Comparison of ENCODE assay signal across 8 mouse cellular contexts in genomic region chr1:95314229-95314555, GRCm38 (mm10). TPM values are rescaled to one million over a fixed set of nuclear protein-coding genes. Genes with fewer than 3 reads are reported as not detected.
A peak's percentile ranks its signal among the peaks of the same experiment; 100 is the strongest.
DNase-seq lines count a peak whose midpoint lies in the region; ATAC-seq and TF ChIP-seq lines count a peak whose summit lies in the region.

No protein-coding gene starts in this region.

- H3K27me3 ChIP-seq in kidney, embryonic 14.5 days (ENCODE audit: control insufficient read depth, insufficient read depth, low read length), result no peaks in the 10 kb centered on the region
- H3K27me3 ChIP-seq in ES-Bruce4 (ENCODE audit: control insufficient read depth, insufficient read depth, low read length, poor library complexity, severe bottlenecking), result no peaks in the 10 kb centered on the region
- H3K27me3 ChIP-seq in hindbrain, embryonic 15.5 days, result no peaks in the 10 kb centered on the region
- H3K27me3 ChIP-seq in midbrain, embryonic 15.5 days (replicated peaks), result no peaks in the 10 kb centered on the region

- H3K27ac ChIP-seq in kidney, embryonic 14.5 days (ENCODE audit: low read depth, low read length), result 0 out of 2 replicates have a peak overlapping the region, but pooled peaks have one; percentile 30
- H3K27ac ChIP-seq in ES-Bruce4 (ENCODE audit: insufficient read depth, low read length), result no peak overlapping the region
- peak overlapping the region; percentile 94 for H3K27ac ChIP-seq in hindbrain, embryonic 15.5 days (replicated peaks)
- peak overlapping the region; percentile 85 for H3K27ac ChIP-seq in midbrain, embryonic 15.5 days

- H3K4me3 ChIP-seq in kidney, embryonic 14.5 days (ENCODE audit: low read length), result peak overlapping the region; percentile 85
- H3K4me3 ChIP-seq in ES-Bruce4 (ENCODE audit: low read depth, low read length), result peak overlapping the region; percentile 68
- peak overlapping the region; percentile 99 for H3K4me3 ChIP-seq in hindbrain, embryonic 15.5 days
- peak overlapping the region; percentile 98 for H3K4me3 ChIP-seq in midbrain, embryonic 15.5 days

- H3K36me3 ChIP-seq in kidney, embryonic 14.5 days (ENCODE audit: control insufficient read depth, insufficient read depth, low read length), result no peaks in the 10 kb centered on the region
- H3K36me3 ChIP-seq in ES-Bruce4 (ENCODE audit: control insufficient read depth, insufficient read depth, low read length, poor library complexity, severe bottlenecking), result no peaks in the 10 kb centered on the region
- no peaks in the 10 kb centered on the region for H3K36me3 ChIP-seq in hindbrain, embryonic 15.5 days
- H3K36me3 ChIP-seq in midbrain, embryonic 15.5 days (replicated peaks), result no peaks in the 10 kb centered on the region

- no peak for TF ChIP-seq POLR2A in ES-Bruce4 (IDR thresholded peaks at IDR 0.05; ENCODE audit: insufficient read depth, low read length)

- peak overlapping the region; percentile 83 for H3K9ac ChIP-seq in kidney, embryonic 14.5 days (ENCODE audit: low read depth, low read length)
- peak overlapping the region; percentile 52 for H3K9ac ChIP-seq in ES-Bruce4 (ENCODE audit: low read depth, poor library complexity, severe bottlenecking)
- H3K9ac ChIP-seq in hindbrain, embryonic 15.5 days, result peak overlapping the region; percentile 91
- H3K9ac ChIP-seq in midbrain, embryonic 15.5 days, result peak overlapping the region; percentile 97

- ATAC-seq in kidney, embryonic 14.5 days (ENCODE audit: low FRiP score, low TSS enrichment), result no peak; the same call in 1 of the 2 replicates
- ATAC-seq in hindbrain, embryonic 15.5 days (ENCODE audit: low FRiP score, low read depth), result no peak
- no peak for ATAC-seq in midbrain, embryonic 15.5 days (replicated peaks)

- peaks cover 7% of the 10 kb centered on the region; the same call in 1 of the 2 replicates for H3K4me1 ChIP-seq in kidney, embryonic 14.5 days (ENCODE audit: control insufficient read depth, insufficient read depth, low read length)
- no peaks in the 10 kb centered on the region for H3K4me1 ChIP-seq in ES-Bruce4 (ENCODE audit: control insufficient read depth, insufficient read depth, low read length)
- peaks cover 20% of the 10 kb centered on the region for H3K4me1 ChIP-seq in hindbrain, embryonic 15.5 days (replicated peaks)
- peaks cover 20% of the 10 kb centered on the region for H3K4me1 ChIP-seq in midbrain, embryonic 15.5 days

- no peaks in the 10 kb centered on the region for H3K9me3 ChIP-seq in kidney, embryonic 14.5 days (ENCODE audit: control insufficient read depth, low read length)
- no peaks in the 10 kb centered on the region for H3K9me3 ChIP-seq in ES-Bruce4 (replicated peaks; ENCODE audit: control insufficient read depth, insufficient read depth, low read length, poor library complexity, severe bottlenecking)
- H3K9me3 ChIP-seq in hindbrain, embryonic 15.5 days, result no peaks in the 10 kb centered on the region
- no peaks in the 10 kb centered on the region for H3K9me3 ChIP-seq in midbrain, embryonic 15.5 days

- TF ChIP-seq EP300 in ES-Bruce4 (IDR thresholded peaks at IDR 0.05; ENCODE audit: insufficient read depth, low read depth, low read length), result no peak

- no peak for TF ChIP-seq CTCF in ES-Bruce4 (IDR thresholded peaks at IDR 0.05; ENCODE audit: low read depth, low read length)

- 0% methylated on average over 6 of the region's 6 CpGs for WGBS in kidney, embryonic 14.5 days
- WGBS in hindbrain, embryonic 15.5 days, result under 1% methylated on average over 6 of the region's 6 CpGs
- 1% methylated on average over 6 of the region's 6 CpGs for WGBS in midbrain, embryonic 15.5 days

- no peak for DNase-seq in kidney, adult 8-10 months
- DNase-seq in c-Kit-negative CD71-positive TER-119-positive erythroid progenitor cells, embryonic 14.5 days (ENCODE audit: low read depth, low spot score), result peak; percentile 6
- no peak for DNase-seq in thymus, postnatal 10 days (ENCODE audit: low spot score in 2 of 2)
- no peak for DNase-seq in urinary bladder, postnatal 25 days (ENCODE audit: low spot score)

- peak overlapping the region; percentile 89 for H3K4me2 ChIP-seq in kidney, embryonic 14.5 days (replicated peaks; ENCODE audit: low read depth, low read length)
- peak overlapping the region; percentile 86 for H3K4me2 ChIP-seq in hindbrain, embryonic 15.5 days
- H3K4me2 ChIP-seq in midbrain, embryonic 15.5 days, result peak overlapping the region; percentile 95

RNA-seq across cellular contexts. Expression of gene Fam174a, which starts 0.8 kb away (rescaled TPM):
- 25.1 and 31.4 TPM in 2 replicates for polyA plus RNA-seq in kidney, embryonic 14.5 days (2014; fragmentation: Nextera tagmentation; extraction: Ambion mirVana)
- 6.4 and 6.8 TPM in 2 replicates for polyA plus RNA-seq in ES-Bruce4 (2011; ENCODE audit: insufficient read depth, insufficient read length, low read depth, missing spikeins)
- 28.5 and 29.1 TPM in 2 replicates for polyA plus RNA-seq in hindbrain, embryonic 15.5 days (2015; fragmentation: Nextera tagmentation; extraction: Ambion mirVana)
- polyA plus RNA-seq in midbrain, embryonic 15.5 days (2015; fragmentation: Nextera tagmentation; extraction: Ambion mirVana), result 23.6 and 24.9 TPM in 2 replicates
